Mouse (Mus musculus) liver, embryonic 16.5 days (tissue): ENCODE measurements around the gene Dlx3. TPM values are rescaled to one million over a fixed set of nuclear protein-coding genes. Genes with fewer than 3 reads are reported as not detected.

Experiments used
- ATAC-seq: fragments of 200-750 bp; cut with Nextera tagmentation; 2 replicates; pipeline ENCODE4 v1.8.0; 2017; ENCODE audit warnings: low read depth, mild to moderate bottlenecking, moderate number of reproducible peaks, moderate library complexity
- H3K27ac ChIP-seq: fragments of 300-500 bp; sonication (generic); 2 replicates; pipeline ENCODE4 v1.5.1; 2014; ENCODE audit warnings: mild to moderate bottlenecking, low read length
- H3K27me3 ChIP-seq: fragments of 300-500 bp; sonication (generic); 2 replicates; pipeline ENCODE4 v1.6.1; 2014; ENCODE audit warnings: low read depth, low read length, mixed read lengths; ENCODE audit not compliant: control insufficient read depth, insufficient read depth
- H3K36me3 ChIP-seq: fragments of 300-500 bp; sonication (generic); 2 replicates; pipeline ENCODE4 v1.6.1; 2014; ENCODE audit warnings: mild to moderate bottlenecking; ENCODE audit not compliant: control insufficient read depth, insufficient read depth
- H3K4me1 ChIP-seq: fragments of 300-500 bp; sonication (generic); 2 replicates; pipeline ENCODE4 v1.6.1; 2014; ENCODE audit warnings: low read depth, low read length, mixed read lengths; ENCODE audit not compliant: control insufficient read depth
- H3K4me2 ChIP-seq: fragments of 300-500 bp; sonication (generic); 2 replicates; pipeline ENCODE4 v1.6.1; 2014; ENCODE audit warnings: low read depth, low read length, mixed read lengths
- H3K4me3 ChIP-seq: fragments of 300-500 bp; sonication (generic); 2 replicates; pipeline ENCODE4 v1.5.1; 2014; ENCODE audit warnings: low read depth, mild to moderate bottlenecking, low read length
- H3K9ac ChIP-seq: fragments of 300-500 bp; sonication (generic); 2 replicates; pipeline ENCODE4 v1.6.1; 2014; ENCODE audit warnings: low read depth, low read length
- H3K9me3 ChIP-seq: fragments of 300-500 bp; sonication (generic); replicated peaks from 2 replicates; pipeline ENCODE4 v1.6.1; 2016; ENCODE audit warnings: low read length; ENCODE audit not compliant: control insufficient read depth
- WGBS: fragments of 180-500 bp; shearing (Covaris S2); extraction: QIAGEN DNeasy Blood & Tissue Kit; methylation state at CpG from one replicate; pipeline ENCODE4 v1.1.7; 2014; ENCODE audit not compliant: insufficient replicate concordance; 5-methylcytosine and 5-hydroxymethylcytosine counted together
- polyA plus RNA-seq: library from polyadenylated mRNA; unstranded; fragments of >200 nt; fragmentation: Nextera tagmentation; extraction: Ambion mirVana; gene quantifications from 2 replicates; pipeline ENCODE4 v1.2.1, GENCODE M21; 2015

Dlx3 gene
- polyA plus RNA-seq, 1 experiment from 2014 or later = not detected

- no peak overlapping the region for H3K4me3 ChIP-seq
- no peaks in the 10 kb centered on the region for H3K27me3 ChIP-seq
- H3K4me1 ChIP-seq = no peaks in the 10 kb centered on the region; the same call in none of the 2 replicates
- ATAC-seq = no peak
- H3K4me2 ChIP-seq = no peak overlapping the region
- H3K27ac ChIP-seq = no peak overlapping the region
- H3K9ac ChIP-seq = no peak overlapping the region
- no peaks in the 10 kb centered on the region for H3K9me3 ChIP-seq
- no peaks in the 10 kb centered on the region for H3K36me3 ChIP-seq
- 36% methylated on average over 5 of the region's 5 CpGs for WGBS
Observed at GRCm38 (mm10) chr11:95086229-95086628, 33.7 kb upstream of the Dlx3 start.

- Histone ChIP-seq H3K4me2 (no peak overlapping the region), H3K4me3 (no peak overlapping the region), H3K9me3 (no peaks in the 10 kb centered on the region), H3K9ac (no peak overlapping the region), H3K4me1 (no peaks in the 10 kb centered on the region; the same call in none of the 2 replicates), H3K27ac (no peak overlapping the region), H3K36me3 (no peaks in the 10 kb centered on the region), H3K27me3 (no peaks in the 10 kb centered on the region)
- WGBS = 51% methylated on average over 17 of the region's 17 CpGs
- no peak for ATAC-seq
Observed at GRCm38 (mm10) chr11:95087301-95088228, 32.4 kb upstream of the Dlx3 start.

GRCm38 (mm10) chr11:95088286-95088685 is 31.6 kb upstream of the Dlx3 start:
- no peak for ATAC-seq
- Histone ChIP-seq H3K4me2 (no peak overlapping the region), H3K9ac (no peak overlapping the region), H3K4me1 (no peaks in the 10 kb centered on the region; the same call in none of the 2 replicates), H3K27me3 (no peaks in the 10 kb centered on the region), H3K36me3 (no peaks in the 10 kb centered on the region), H3K4me3 (no peak overlapping the region), H3K27ac (no peak overlapping the region), H3K9me3 (no peaks in the 10 kb centered on the region)
- WGBS = 40% methylated on average over 7 of the region's 7 CpGs

- no peak overlapping the region for H3K27ac ChIP-seq
- no peaks in the 10 kb centered on the region for H3K9me3 ChIP-seq
- no peaks in the 10 kb centered on the region for H3K27me3 ChIP-seq
- H3K4me2 ChIP-seq = no peak overlapping the region
- H3K4me3 ChIP-seq = no peak overlapping the region
- no peaks in the 10 kb centered on the region; the same call in none of the 2 replicates for H3K4me1 ChIP-seq
- no peaks in the 10 kb centered on the region for H3K36me3 ChIP-seq
- no peak overlapping the region for H3K9ac ChIP-seq
- ATAC-seq = no peak
- 31% methylated on average over 16 of the region's 16 CpGs for WGBS
Observed at GRCm38 (mm10) chr11:95088857-95089779, 30.8 kb upstream of the Dlx3 start.

GRCm38 (mm10) chr11:95093077-95093476 is 26.8 kb upstream of the Dlx3 start:
- no peaks in the 10 kb centered on the region for H3K36me3 ChIP-seq
- H3K27me3 ChIP-seq = no peaks in the 10 kb centered on the region
- whole genome bisulfite sequencing = 43% methylated on average over 5 of the region's 5 CpGs
- H3K4me1 ChIP-seq = peaks cover 2% of the 10 kb centered on the region; the same call in 1 of the 2 replicates
- ATAC-seq = no peak
- no peak overlapping the region for H3K9ac ChIP-seq
- no peaks in the 10 kb centered on the region for H3K9me3 ChIP-seq
- no peak overlapping the region for H3K27ac ChIP-seq
- no peak overlapping the region for H3K4me3 ChIP-seq
- H3K4me2 ChIP-seq = no peak overlapping the region

- no peaks in the 10 kb centered on the region for H3K27me3 ChIP-seq
- ATAC-seq = no peak
- H3K9ac ChIP-seq = no peak overlapping the region
- WGBS = 66% methylated on average over 10 of the region's 10 CpGs
- H3K27ac ChIP-seq = no peak overlapping the region
- no peaks in the 10 kb centered on the region for H3K9me3 ChIP-seq
- peaks cover 2% of the 10 kb centered on the region; the same call in 1 of the 2 replicates for H3K4me1 ChIP-seq
- no peak overlapping the region for H3K4me3 ChIP-seq
- H3K36me3 ChIP-seq = no peaks in the 10 kb centered on the region
- H3K4me2 ChIP-seq = no peak overlapping the region
Observed at GRCm38 (mm10) chr11:95095596-95095995, 24.3 kb upstream of the Dlx3 start.

GRCm38 (mm10) chr11:95096608-95097373 is 23.1 kb upstream of the Dlx3 start:
- peaks cover 2% of the 10 kb centered on the region; the same call in 1 of the 2 replicates for H3K4me1 ChIP-seq
- peak; percentile 74 for ATAC-seq
- no peak overlapping the region for H3K9ac ChIP-seq
- H3K27ac ChIP-seq = no peak overlapping the region
- no peaks in the 10 kb centered on the region; the same call in 1 of the 2 replicates for H3K27me3 ChIP-seq
- H3K4me2 ChIP-seq = no peak overlapping the region
- H3K4me3 ChIP-seq = no peak overlapping the region
- WGBS = 57% methylated on average over 4 of the region's 4 CpGs
- no peaks in the 10 kb centered on the region for H3K36me3 ChIP-seq
- H3K9me3 ChIP-seq = no peaks in the 10 kb centered on the region

- H3K27me3 ChIP-seq = no peaks in the 10 kb centered on the region; the same call in 1 of the 2 replicates
- H3K4me3 ChIP-seq = no peak overlapping the region
- 57% methylated on average over 6 of the region's 6 CpGs for WGBS
- H3K4me1 ChIP-seq = peaks cover 2% of the 10 kb centered on the region; the same call in 1 of the 2 replicates
- no peak overlapping the region for H3K9ac ChIP-seq
- no peak overlapping the region for H3K4me2 ChIP-seq
- no peak for ATAC-seq
- H3K36me3 ChIP-seq = no peaks in the 10 kb centered on the region
- no peak overlapping the region for H3K27ac ChIP-seq
- no peaks in the 10 kb centered on the region for H3K9me3 ChIP-seq
Observed at GRCm38 (mm10) chr11:95097889-95098288, 22.0 kb upstream of the Dlx3 start.
